Comparison of ENCODE assay signal across 15 mouse cellular contexts in the genomic region with DNA sequence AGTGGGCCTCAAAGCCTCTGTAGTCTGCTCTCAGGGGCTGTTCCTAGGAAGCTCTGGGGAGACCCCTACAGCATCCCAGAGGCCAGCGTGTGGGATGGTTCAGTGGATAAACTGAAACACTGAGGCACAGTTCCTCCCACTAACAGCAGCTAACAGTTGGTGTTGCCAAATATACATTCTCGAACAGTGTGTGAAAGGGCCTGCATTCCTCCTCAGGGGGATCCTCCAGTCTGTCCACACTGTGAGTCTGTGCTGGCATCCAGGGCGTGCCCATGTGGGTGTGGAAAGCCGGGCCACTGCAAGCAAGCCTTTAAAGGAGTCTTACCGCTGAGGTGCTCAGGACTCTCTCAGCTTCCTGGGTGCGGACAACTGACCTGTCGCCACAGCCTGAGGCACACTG. TPM values are rescaled to one million over a fixed set of nuclear protein-coding genes. Genes with fewer than 3 reads are reported as not detected.
DNase-seq lines count a peak whose midpoint lies in the region; ATAC-seq lines count a peak whose summit lies in the region.
"Had no signal": no experiment of that assay in that cellular context is flagged by ENCODE, and none has a peak within 500 bp of the region (broad histone marks: within the 10 kb centered on the region; RNA-seq: fewer than 3 reads in every experiment).

No protein-coding gene starts in this region.

- H3K27me3 ChIP-seq in limb, embryonic 12.5 days = no peaks in the 10 kb centered on the region; the same call in 1 of the 2 replicates
- H3K27me3 ChIP-seq in midbrain, embryonic 16.5 days (ENCODE audit: control insufficient read depth, insufficient read depth, low read depth, low read length) = no peaks in the 10 kb centered on the region
- H3K27me3 ChIP-seq: neural tube, embryonic 15.5 days had no signal

- intact Hi-C loops in left cerebral cortex, postnatal 14 days (cut with DNase I) = loop anchor here (5.0 kb wide), 1 partner anchor 64 kb away; no protein-coding TSS in a partner anchor

- H3K4me1 ChIP-seq in limb, embryonic 12.5 days (replicated peaks) = peaks cover 17% of the 10 kb centered on the region
- H3K4me1 ChIP-seq in midbrain, embryonic 16.5 days (ENCODE audit: control insufficient read depth, insufficient read depth, low read length) = no peaks in the 10 kb centered on the region
- H3K4me1 ChIP-seq: neural tube, embryonic 15.5 days had no signal

- H3K36me3 ChIP-seq in limb, embryonic 12.5 days = no peaks in the 10 kb centered on the region
- no peaks in the 10 kb centered on the region for H3K36me3 ChIP-seq in midbrain, embryonic 16.5 days (ENCODE audit: control insufficient read depth, insufficient read depth, low read length)
- H3K36me3 ChIP-seq: G1E; midbrain, embryonic 10.5 days; neural tube, embryonic 15.5 days had no signal

- H3K4me2 ChIP-seq in limb, embryonic 12.5 days = no peak overlapping the region
- H3K4me2 ChIP-seq in midbrain, embryonic 16.5 days (ENCODE audit: low read length) = no peak overlapping the region
- H3K4me2 ChIP-seq: neural tube, embryonic 15.5 days had no signal

- WGBS in limb, embryonic 12.5 days = 74% methylated on average over 7 of the region's 7 CpGs
- WGBS in midbrain, embryonic 16.5 days = 66% methylated on average over 7 of the region's 7 CpGs

- no peak for ATAC-seq in limb, embryonic 12.5 days (ENCODE audit: insufficient number of reproducible peaks, insufficient read depth, low FRiP score, low TSS enrichment, low read depth)
- ATAC-seq in midbrain, embryonic 16.5 days = no peak

- no peak overlapping the region for H3K27ac ChIP-seq in limb, embryonic 12.5 days
- H3K27ac ChIP-seq in midbrain, embryonic 16.5 days (ENCODE audit: low read length) = no peak overlapping the region
- H3K27ac ChIP-seq: midbrain, embryonic 10.5 days; neural tube, embryonic 15.5 days had no signal

- H3K9me3 ChIP-seq in limb, embryonic 12.5 days = no peaks in the 10 kb centered on the region
- H3K9me3 ChIP-seq in midbrain, embryonic 16.5 days (replicated peaks; ENCODE audit: control insufficient read depth, low read length, poor library complexity, severe bottlenecking) = no peaks in the 10 kb centered on the region
- H3K9me3 ChIP-seq: G1E; midbrain, embryonic 10.5 days; neural tube, embryonic 15.5 days had no signal

- no peak overlapping the region for H3K4me3 ChIP-seq in limb, embryonic 12.5 days (replicated peaks)
- no peak overlapping the region for H3K4me3 ChIP-seq in midbrain, embryonic 16.5 days (ENCODE audit: low read depth, low read length)
- H3K4me3 ChIP-seq: midbrain, embryonic 10.5 days; neural tube, embryonic 15.5 days had no signal

- peak; percentile 48 to 71 for DNase-seq in frontal cortex, adult 2 months (ENCODE audit: extremely low spot score in 1 of 2, low spot score in 1 of 2)
- DNase-seq in frontal cortex, postnatal 25 days (ENCODE audit: low spot score in 2 of 2) = no peak
- peak; percentile 41 to 60 for DNase-seq in left cerebral cortex, postnatal 14 days (ENCODE audit: low spot score in 2 of 2)
- DNase-seq in left cerebral cortex, adult 11 months (ENCODE audit: low spot score) = no peak
- DNase-seq in lung, postnatal 14 days = no peak
- DNase-seq: adrenal gland, adult 8-10 months; cerebellum, adult 8-10 months; lung, postnatal 36 days; thymus, adult 18-20 months had no signal

- 0 out of 2 replicates have a peak overlapping the region, but pooled peaks have one; percentile 28 for H3K9ac ChIP-seq in limb, embryonic 12.5 days (replicated peaks)
- H3K9ac ChIP-seq in midbrain, embryonic 16.5 days (ENCODE audit: low read depth, low read length) = no peak overlapping the region
- H3K9ac ChIP-seq: neural tube, embryonic 15.5 days had no signal

RNA-seq across cellular contexts. Expression of a gene that starts 21.6 kb away (rescaled TPM):
- 9.2 and 13.7 TPM in 2 replicates for polyA plus RNA-seq in frontal cortex, adult 2 months (2012; rRNA removed)
- total RNA-seq in left cerebral cortex, postnatal 14 days (2021) = 10 to 100 TPM; 11.1 to 12.9 TPM
- polyA plus RNA-seq in limb, embryonic 12.5 days (2016; fragmentation: Nextera tagmentation; extraction: Ambion mirVana) = 4.3 and 6.0 TPM in 2 replicates
- 4.8 and 5.1 TPM in 2 replicates for polyA plus RNA-seq in midbrain, embryonic 16.5 days (2015; fragmentation: Nextera tagmentation; extraction: Ambion mirVana)
- total RNA-seq: hematopoietic stem cell, adult 5-6 weeks had no signal
- polyA plus RNA-seq: G1E had no signal

Comparison
In these comparisons a context has a peak if more than half of its experiments do, and no peak if none do; other contexts are left out.
1. DNase-seq: peak in frontal cortex, adult 2 months (2 of 2) and left cerebral cortex, postnatal 14 days (2 of 2); none in frontal cortex, postnatal 25 days (0 of 2), left cerebral cortex, adult 11 months (single experiment) and lung, postnatal 14 days (single experiment).